Mouse (Mus musculus): ENCODE measurements at regions not wholly inside any gene's neighbourhood (a gene's known extent, or its start where the extent isn't known, plus 50 kb on each side); places are given as distances from the start of the nearest gene placed in this dataset.

- 83% methylated on average over 5 of the region's 5 CpGs for WGBS
- no peaks in the 10 kb centered on the region for H3K36me3 ChIP-seq
- H3K4me3 ChIP-seq, result no peak overlapping the region
- H3K27ac ChIP-seq, result no peak overlapping the region
- peaks cover 13% of the 10 kb centered on the region for H3K4me1 ChIP-seq
- ATAC-seq (ENCODE audit: borderline replicate concordance, extremely low read depth, low FRiP score, low TSS enrichment), result no peak
- no peak overlapping the region for H3K9ac ChIP-seq
- H3K27me3 ChIP-seq, result no peaks in the 10 kb centered on the region
- H3K4me2 ChIP-seq, result no peak overlapping the region
- no peaks in the 10 kb centered on the region for H3K9me3 ChIP-seq
Measured at GRCm38 (mm10) chr7:135899765-135900164, 183.6 kb upstream of the Mki67 start.

- 34% methylated on average over 10 of the region's 10 CpGs for whole genome bisulfite sequencing
- Histone ChIP-seq H3K27ac (0 out of 2 replicates have a peak overlapping the region, but pooled peaks have one; percentile 11), H3K4me2 (no peak overlapping the region), H3K9me3 (no peaks in the 10 kb centered on the region), H3K27me3 (no peaks in the 10 kb centered on the region), H3K4me3 (no peak overlapping the region), H3K9ac (no peak overlapping the region), H3K4me1 (peaks cover 13% of the 10 kb centered on the region), H3K36me3 (no peaks in the 10 kb centered on the region)
- peak; percentile 49; the same call in 1 of the 2 replicates for ATAC-seq (ENCODE audit: borderline replicate concordance, extremely low read depth, low FRiP score, low TSS enrichment)
Measured at GRCm38 (mm10) chr7:135900861-135901321, 184.7 kb upstream of the Mki67 start.

- ATAC-seq (ENCODE audit: borderline replicate concordance, extremely low read depth, low FRiP score, low TSS enrichment), result no peak
- 42% methylated on average over 13 of the region's 13 CpGs for WGBS
- Histone ChIP-seq H3K4me1 (peaks cover 13% of the 10 kb centered on the region), H3K27me3 (no peaks in the 10 kb centered on the region), H3K4me3 (no peak overlapping the region), H3K4me2 (no peak overlapping the region), H3K9me3 (no peaks in the 10 kb centered on the region), H3K36me3 (no peaks in the 10 kb centered on the region), H3K9ac (no peak overlapping the region), H3K27ac (no peak overlapping the region)
Measured at GRCm38 (mm10) chr7:135902106-135903055, 186.2 kb upstream of the Mki67 start.

- H3K27me3 ChIP-seq, result no peaks in the 10 kb centered on the region
- H3K9me3 ChIP-seq, result no peaks in the 10 kb centered on the region
- H3K36me3 ChIP-seq, result no peaks in the 10 kb centered on the region
- no peak for ATAC-seq (ENCODE audit: borderline replicate concordance, extremely low read depth, low FRiP score, low TSS enrichment)
- H3K9ac ChIP-seq, result no peak overlapping the region
- H3K27ac ChIP-seq, result no peak overlapping the region
- no peaks in the 10 kb centered on the region for H3K4me1 ChIP-seq
- no peak overlapping the region for H3K4me3 ChIP-seq
- H3K4me2 ChIP-seq, result no peak overlapping the region
Measured at GRCm38 (mm10) chr7:135911376-135911775, 195.2 kb upstream of the Mki67 start.

GRCm38 (mm10) chr7:135913923-135914634 is 197.9 kb upstream of the Mki67 start:
- Histone ChIP-seq H3K27me3 (no peaks in the 10 kb centered on the region), H3K27ac (no peak overlapping the region), H3K9me3 (no peaks in the 10 kb centered on the region), H3K4me2 (no peak overlapping the region), H3K4me3 (no peak overlapping the region), H3K36me3 (no peaks in the 10 kb centered on the region), H3K4me1 (no peaks in the 10 kb centered on the region), H3K9ac (no peak overlapping the region)
- ATAC-seq (ENCODE audit: borderline replicate concordance, extremely low read depth, low FRiP score, low TSS enrichment), result no peak
- 74% methylated on average over 3 of the region's 3 CpGs for WGBS

GRCm38 (mm10) chr7:135923876-135924275 is 207.7 kb upstream of the Mki67 start:
- H3K27ac ChIP-seq, result no peak overlapping the region
- WGBS, result 65% methylated on average over 7 of the region's 7 CpGs
- no peaks in the 10 kb centered on the region for H3K36me3 ChIP-seq
- H3K4me2 ChIP-seq, result no peak overlapping the region
- no peaks in the 10 kb centered on the region for H3K27me3 ChIP-seq
- H3K9me3 ChIP-seq, result no peaks in the 10 kb centered on the region
- no peaks in the 10 kb centered on the region for H3K4me1 ChIP-seq
- no peak overlapping the region for H3K9ac ChIP-seq
- ATAC-seq (ENCODE audit: borderline replicate concordance, extremely low read depth, low FRiP score, low TSS enrichment), result no peak
- H3K4me3 ChIP-seq, result no peak overlapping the region

GRCm38 (mm10) chr7:135924641-135925040 is 208.5 kb upstream of the Mki67 start:
- 75% methylated on average over 4 of the region's 4 CpGs for WGBS
- Histone ChIP-seq H3K4me1 (no peaks in the 10 kb centered on the region), H3K4me3 (no peak overlapping the region), H3K27me3 (no peaks in the 10 kb centered on the region), H3K36me3 (no peaks in the 10 kb centered on the region), H3K9me3 (no peaks in the 10 kb centered on the region), H3K9ac (no peak overlapping the region), H3K4me2 (no peak overlapping the region), H3K27ac (no peak overlapping the region)
- ATAC-seq (ENCODE audit: borderline replicate concordance, extremely low read depth, low FRiP score, low TSS enrichment), result no peak

- WGBS, result 78% methylated on average over 1 of the region's 1 CpGs
- H3K27me3 ChIP-seq, result no peaks in the 10 kb centered on the region
- H3K4me2 ChIP-seq, result no peak overlapping the region
- no peak for ATAC-seq (ENCODE audit: borderline replicate concordance, extremely low read depth, low FRiP score, low TSS enrichment)
- no peak overlapping the region for H3K4me3 ChIP-seq
- no peaks in the 10 kb centered on the region for H3K9me3 ChIP-seq
- no peaks in the 10 kb centered on the region for H3K36me3 ChIP-seq
- H3K4me1 ChIP-seq, result no peaks in the 10 kb centered on the region
- H3K9ac ChIP-seq, result no peak overlapping the region
- no peak overlapping the region for H3K27ac ChIP-seq
Measured at GRCm38 (mm10) chr7:135930091-135930490, 213.9 kb upstream of the Mki67 start.

GRCm38 (mm10) chr7:135932595-135933175 is 216.5 kb upstream of the Mki67 start:
- H3K9ac ChIP-seq, result no peak overlapping the region
- no peaks in the 10 kb centered on the region for H3K27me3 ChIP-seq
- H3K36me3 ChIP-seq, result no peaks in the 10 kb centered on the region
- no peak for ATAC-seq (ENCODE audit: borderline replicate concordance, extremely low read depth, low FRiP score, low TSS enrichment)
- no peak overlapping the region for H3K27ac ChIP-seq
- no peak overlapping the region for H3K4me3 ChIP-seq
- no peaks in the 10 kb centered on the region for H3K4me1 ChIP-seq
- no peaks in the 10 kb centered on the region for H3K9me3 ChIP-seq
- no peak overlapping the region for H3K4me2 ChIP-seq
- 64% methylated on average over 5 of the region's 5 CpGs for WGBS

GRCm38 (mm10) chr7:135935180-135935579 is 219.0 kb upstream of the Mki67 start:
- Histone ChIP-seq H3K9ac (no peak overlapping the region), H3K9me3 (no peaks in the 10 kb centered on the region), H3K4me3 (no peak overlapping the region), H3K36me3 (no peaks in the 10 kb centered on the region), H3K4me1 (no peaks in the 10 kb centered on the region), H3K4me2 (no peak overlapping the region), H3K27ac (no peak overlapping the region), H3K27me3 (no peaks in the 10 kb centered on the region)
- no peak for ATAC-seq (ENCODE audit: borderline replicate concordance, extremely low read depth, low FRiP score, low TSS enrichment)
- 48% methylated on average over 1 of the region's 1 CpGs for WGBS

GRCm38 (mm10) chr7:135937465-135937864 is 221.3 kb upstream of the Mki67 start:
- no peak overlapping the region for H3K9ac ChIP-seq
- H3K9me3 ChIP-seq, result no peaks in the 10 kb centered on the region
- no peak overlapping the region for H3K27ac ChIP-seq
- no peak for ATAC-seq (ENCODE audit: borderline replicate concordance, extremely low read depth, low FRiP score, low TSS enrichment)
- H3K36me3 ChIP-seq, result no peaks in the 10 kb centered on the region
- no peak overlapping the region for H3K4me2 ChIP-seq
- no peak overlapping the region for H3K4me3 ChIP-seq
- no peaks in the 10 kb centered on the region for H3K4me1 ChIP-seq
- H3K27me3 ChIP-seq, result no peaks in the 10 kb centered on the region
- 91% methylated on average over 3 of the region's 3 CpGs for WGBS

- Histone ChIP-seq H3K9me3 (no peaks in the 10 kb centered on the region), H3K36me3 (no peaks in the 10 kb centered on the region), H3K27ac (no peak overlapping the region), H3K4me1 (no peaks in the 10 kb centered on the region), H3K27me3 (no peaks in the 10 kb centered on the region), H3K4me3 (no peak overlapping the region), H3K9ac (no peak overlapping the region), H3K4me2 (no peak overlapping the region)
- ATAC-seq (ENCODE audit: borderline replicate concordance, extremely low read depth, low FRiP score, low TSS enrichment), result no peak
- 62% methylated on average over 5 of the region's 5 CpGs for WGBS
Measured at GRCm38 (mm10) chr7:135939341-135939740, 223.2 kb upstream of the Mki67 start.
